Mouse (Mus musculus) spleen, adult 12 weeks (tissue): ENCODE results near the gene Zp2.

Experiments
- DNase-seq: peaks from one replicate; pipeline ENCODE4 v3.0.0; 2022; ENCODE audit warnings: low spot score

Gene Zp2

GRCm38 (mm10) chr7:120145191-120145590 is at the start of gene Zp2:
TSS of gene Zp2 (minus strand) at chr7:120145291.
- DNase-seq = no peak

GRCm38 (mm10) chr7:120192816-120193215 is 47.7 kb upstream of the Zp2 start:
- no peak for DNase-seq

- no peak for DNase-seq
Observed at GRCm38 (mm10) chr7:120192207-120192606, 47.1 kb upstream of the Zp2 start.

GRCm38 (mm10) chr7:120190150-120190665 is 45.1 kb upstream of the Zp2 start:
- no peak for DNase-seq

GRCm38 (mm10) chr7:120189369-120190149 is 44.5 kb upstream of the Zp2 start:
- no peak for DNase-seq

GRCm38 (mm10) chr7:120188946-120189345 is 43.9 kb upstream of the Zp2 start:
- DNase-seq = no peak

GRCm38 (mm10) chr7:120182891-120183290 is 37.8 kb upstream of the Zp2 start:
- DNase-seq = no peak

- DNase-seq = no peak
Observed at GRCm38 (mm10) chr7:120181401-120182230, 36.5 kb upstream of the Zp2 start.

- no peak for DNase-seq
Observed at GRCm38 (mm10) chr7:120180547-120180946, 35.5 kb upstream of the Zp2 start.

- no peak for DNase-seq
Observed at GRCm38 (mm10) chr7:120178935-120179334, 33.8 kb upstream of the Zp2 start.

- DNase-seq = no peak
Observed at GRCm38 (mm10) chr7:120177611-120178010, 32.5 kb upstream of the Zp2 start.

- DNase-seq = no peak
Observed at GRCm38 (mm10) chr7:120174723-120175504, 29.8 kb upstream of the Zp2 start.

GRCm38 (mm10) chr7:120173603-120174244 is 28.6 kb upstream of the Zp2 start, which contains the start of gene Anks4b:
TSS of gene Anks4b (plus strand) at chr7:120173858.
- no peak for DNase-seq

GRCm38 (mm10) chr7:120172188-120172700 is 27.2 kb upstream of the Zp2 start:
- DNase-seq = no peak

GRCm38 (mm10) chr7:120163581-120164251 is 18.6 kb upstream of the Zp2 start:
- DNase-seq = no peak

GRCm38 (mm10) chr7:120158121-120158613 is 13.1 kb upstream of the Zp2 start:
- no peak for DNase-seq

GRCm38 (mm10) chr7:120157575-120158061 is 12.5 kb upstream of the Zp2 start:
- no peak for DNase-seq

GRCm38 (mm10) chr7:120156841-120157409 is 11.8 kb upstream of the Zp2 start:
- DNase-seq = no peak

- DNase-seq = no peak
Observed at GRCm38 (mm10) chr7:120150898-120151297, 5.8 kb upstream of the Zp2 start.

GRCm38 (mm10) chr7:120150257-120150656 is 5.2 kb upstream of the Zp2 start:
- no peak for DNase-seq
